Mouse (Mus musculus) olfactory bulb, adult 2 months (tissue): ENCODE results near the gene Cactin. TPM values are rescaled to one million over a fixed set of nuclear protein-coding genes. Genes with fewer than 3 reads are reported as not detected.
A peak's percentile ranks its signal among the peaks of the same experiment; 100 is the strongest.

Experiments
- H3K27ac ChIP-seq: fragments of 200-500 bp; 2 replicates; pipeline ENCODE4 v1.5.1; 2012; ENCODE audit warnings: low read depth, low read length; ENCODE audit not compliant: insufficient read depth
- H3K4me1 ChIP-seq: fragments of 200-500 bp; 2 replicates; pipeline ENCODE4 v1.6.1; 2012; ENCODE audit warnings: low read length; ENCODE audit not compliant: control insufficient read depth, insufficient read depth
- H3K4me3 ChIP-seq: fragments of 200-500 bp; 2 replicates; pipeline ENCODE4 v1.5.1; 2012; ENCODE audit warnings: mild to moderate bottlenecking, low read depth, low read length, moderate library complexity; ENCODE audit not compliant: insufficient read depth
- CTCF ChIP-seq: fragments of 200-500 bp; IDR thresholded peaks from 2 replicates; pipeline ENCODE4 v1.5.1; 2012; ENCODE audit warnings: low read depth, mild to moderate bottlenecking, low read length, moderate library complexity; ENCODE audit not compliant: insufficient read depth
- POLR2A ChIP-seq: fragments of 200-500 bp; IDR thresholded peaks from 2 replicates; pipeline ENCODE4 v1.6.1; 2012; ENCODE audit warnings: mild to moderate bottlenecking, low read depth, low read length, moderate library complexity; ENCODE audit not compliant: insufficient read depth
- WGBS: fragments of 180-500 bp; shearing (Covaris S2); methylation state at CpG from one replicate; pipeline ENCODE4 v1.1.7; 2018; 5-methylcytosine and 5-hydroxymethylcytosine counted together
- polyA plus RNA-seq: library from polyadenylated mRNA; stranded (reverse); fragments of >200 nt; gene quantifications from 2 replicates; pipeline ENCODE4 v1.2.4, GENCODE M21; 2012; ENCODE audit warnings: low replicate concordance; ENCODE audit not compliant: missing spikeins, insufficient read depth, insufficient read length

Gene Cactin
- polyA plus RNA-seq, 1 experiment = not detected

GRCm38 (mm10) chr10:81314201-81314600 is 6.7 kb upstream of the Cactin start:
- Histone ChIP-seq H3K27ac (no peak overlapping the region), H3K4me1 (peaks cover 7% of the 10 kb centered on the region; the same call in 1 of the 2 replicates), H3K4me3 (no peak overlapping the region)
- WGBS = 80% methylated on average over 7 of the region's 7 CpGs
- TF ChIP-seq POLR2A (no peak), CTCF (no peak)

GRCm38 (mm10) chr10:81315587-81315986 is 5.3 kb upstream of the Cactin start:
- WGBS = 93% methylated on average over 16 of the region's 16 CpGs
- no peak for TF ChIP-seq CTCF
- Histone ChIP-seq H3K4me1 (peaks cover 19% of the 10 kb centered on the region), H3K27ac (no peak overlapping the region), H3K4me3 (no peak overlapping the region)

- TF ChIP-seq CTCF = no peak
- TF ChIP-seq POLR2A = no peak
- H3K4me3 ChIP-seq = no peak overlapping the region
- 49% methylated on average over 16 of the region's 16 CpGs for WGBS
- H3K4me1 ChIP-seq = peaks cover 19% of the 10 kb centered on the region
- H3K27ac ChIP-seq = no peak overlapping the region
These were observed 4.4 kb upstream of the Cactin start for GRCm38 (mm10) chr10:81316338-81317060.

GRCm38 (mm10) chr10:81317273-81317672 is 3.6 kb upstream of the Cactin start:
- WGBS = 33% methylated on average over 20 of the region's 20 CpGs
- Histone ChIP-seq H3K4me3 (no peak overlapping the region), H3K4me1 (peaks cover 20% of the 10 kb centered on the region), H3K27ac (no peak overlapping the region)
- TF ChIP-seq POLR2A = no peak
- no peak for TF ChIP-seq CTCF

- H3K4me3 ChIP-seq = no peak overlapping the region
- no peak overlapping the region for H3K27ac ChIP-seq
- peaks cover 24% of the 10 kb centered on the region for H3K4me1 ChIP-seq
- WGBS = 75% methylated on average over 13 of the region's 13 CpGs
- TF ChIP-seq CTCF = 0 out of 2 replicates have a peak, but pooled peaks have one; percentile 4
- TF ChIP-seq POLR2A = no peak
These were observed 2.1 kb upstream of the Cactin start for GRCm38 (mm10) chr10:81318589-81319329.

GRCm38 (mm10) chr10:81319330-81319699 is 1.6 kb upstream of the Cactin start:
- TF ChIP-seq CTCF = no peak
- no peak for TF ChIP-seq POLR2A
- Histone ChIP-seq H3K27ac (0 out of 2 replicates have a peak overlapping the region, but pooled peaks have one; percentile 99), H3K4me3 (no peak overlapping the region), H3K4me1 (peaks cover 24% of the 10 kb centered on the region)
- 30% methylated on average over 8 of the region's 8 CpGs for WGBS

- Histone ChIP-seq H3K27ac (peak overlapping the region; percentile 99), H3K4me1 (peaks cover 24% of the 10 kb centered on the region), H3K4me3 (peak overlapping the region; percentile 91)
- under 1% methylated on average over 38 of the region's 38 CpGs for WGBS
- TF ChIP-seq POLR2A (no peak), CTCF (no peak)
These were observed 958 bp upstream of the Cactin start for GRCm38 (mm10) chr10:81319741-81320549.

GRCm38 (mm10) chr10:81321436-81321835 is 533 bp downstream of the Cactin start:
- Histone ChIP-seq H3K4me3 (peak overlapping the region; percentile 91), H3K4me1 (peaks cover 24% of the 10 kb centered on the region), H3K27ac (peak overlapping the region; percentile 99; the same call in 1 of the 2 replicates)
- WGBS = 3% methylated on average over 20 of the region's 20 CpGs
- TF ChIP-seq POLR2A = no peak
- no peak for TF ChIP-seq CTCF
